Mouse (Mus musculus) lung, embryonic 14.5 days (tissue): ENCODE results near the gene Hist1h4d. TPM values are rescaled to one million over a fixed set of nuclear protein-coding genes. Genes with fewer than 3 reads are reported as not detected.
"Not testable (repeated sequence)": the region's sequence is repeated elsewhere in the genome, so short reads cannot be mapped to it uniquely, and the experiment has no call there.

Experiments
- ATAC-seq: fragments of 200-750 bp; cut with Nextera tagmentation; 2 replicates; pipeline ENCODE4 v1.8.0; 2017; ENCODE audit warnings: mild to moderate bottlenecking, moderate TSS enrichment, moderate library complexity; ENCODE audit not compliant: insufficient read depth
- DNase-seq: peaks from one replicate; pipeline ENCODE4 v3.0.0-alpha.2; 2015
- H3K27ac ChIP-seq: fragments of 300-500 bp; sonication (generic); 2 replicates; pipeline ENCODE4 v1.5.1; 2014; ENCODE audit warnings: low read depth, mild to moderate bottlenecking, moderate library complexity
- H3K27me3 ChIP-seq: fragments of 300-500 bp; sonication (generic); 2 replicates; pipeline ENCODE4 v1.6.1; 2014; ENCODE audit warnings: low read length, control low read depth; ENCODE audit not compliant: insufficient read depth
- H3K36me3 ChIP-seq: fragments of 300-500 bp; sonication (generic); 2 replicates; pipeline ENCODE4 v1.6.1; 2014; ENCODE audit warnings: control low read depth; ENCODE audit not compliant: insufficient read depth
- H3K4me1 ChIP-seq: fragments of 300-500 bp; sonication (generic); 2 replicates; pipeline ENCODE4 v1.6.1; 2014; ENCODE audit warnings: antibody characterized with exemption, control low read depth; ENCODE audit not compliant: insufficient read depth
- H3K4me2 ChIP-seq: fragments of 300-500 bp; sonication (generic); 2 replicates; pipeline ENCODE4 v1.6.1; 2014; ENCODE audit warnings: mild to moderate bottlenecking
- H3K4me3 ChIP-seq: fragments of 300-500 bp; sonication (generic); 2 replicates; pipeline ENCODE4 v1.5.1; 2014; ENCODE audit warnings: low read depth, low read length
- H3K9ac ChIP-seq: fragments of 300-500 bp; sonication (generic); 2 replicates; pipeline ENCODE4 v1.6.1; 2014
- H3K9me3 ChIP-seq: fragments of 300-500 bp; sonication (generic); 2 replicates; pipeline ENCODE4 v1.6.1; 2016; ENCODE audit warnings: low read depth, low read length, control low read depth
- CTCF ChIP-seq: IDR thresholded peaks from 2 replicates; pipeline ENCODE4 v1.5.1; 2016; ENCODE audit warnings: antibody characterized with exemption, low read depth
- WGBS: fragments of 180-500 bp; shearing (Covaris S2); extraction: QIAGEN DNeasy Blood & Tissue Kit; methylation state at CpG from one replicate; pipeline ENCODE4 v1.1.7; 2014; 5-methylcytosine and 5-hydroxymethylcytosine counted together
- polyA plus RNA-seq: library from polyadenylated mRNA; unstranded; fragments of >200 nt; fragmentation: Nextera tagmentation; extraction: Ambion mirVana; gene quantifications from 2 replicates; pipeline ENCODE4 v1.2.1, GENCODE M21; 2014

Gene Hist1h4d
- polyA plus RNA-seq, 1 experiment from 2014 or later, result 144 TPM

DNA sequence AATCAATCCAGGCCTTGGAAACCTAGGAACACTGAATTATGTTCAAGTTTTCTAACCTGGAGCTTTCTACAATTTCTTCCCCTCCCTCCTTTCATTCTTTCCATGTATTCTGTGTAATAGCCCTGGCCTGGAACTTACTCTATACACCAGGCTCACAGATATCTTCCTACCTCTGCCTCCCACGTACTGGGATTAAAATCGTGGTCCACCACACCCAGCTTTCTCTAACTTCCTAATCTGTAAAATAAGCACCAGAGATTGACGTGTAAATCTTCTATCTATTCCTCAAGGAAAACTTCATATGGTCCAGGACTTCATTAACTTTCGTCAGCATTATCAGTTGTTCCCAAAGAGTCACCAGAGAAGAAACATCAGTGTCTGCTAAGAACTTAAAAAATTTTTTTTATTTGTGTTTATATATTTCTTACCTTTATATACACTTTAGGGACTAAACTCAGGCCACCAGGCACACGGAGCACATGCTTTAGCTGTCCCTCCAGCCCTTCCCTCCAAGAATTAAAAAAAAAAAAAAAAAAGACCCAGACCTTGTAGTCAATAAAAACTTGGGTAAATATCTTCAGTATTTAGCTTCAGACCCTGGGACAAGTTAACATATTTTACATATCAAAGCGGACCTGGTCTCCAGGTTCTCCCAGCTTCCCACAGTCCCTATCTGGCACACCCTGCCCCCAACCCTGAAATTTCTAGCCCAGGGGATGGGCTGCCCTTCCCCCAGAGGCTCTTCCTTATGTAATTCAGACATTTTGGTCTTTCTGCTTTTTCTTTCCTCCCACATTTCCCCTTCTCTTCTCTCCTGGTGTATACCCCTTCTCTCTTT lies 1.0 kb downstream of the Hist1h4d start:
- Histone ChIP-seq H3K9ac (peak overlapping the region; percentile 84), H3K27ac (peak overlapping the region; percentile 99), H3K4me2 (peak overlapping the region; percentile 86), H3K4me3 (peak overlapping the region; percentile 58), H3K36me3 (no peaks in the 10 kb centered on the region), H3K27me3 (no peaks in the 10 kb centered on the region), H3K4me1 (peaks cover 12% of the 10 kb centered on the region), H3K9me3 (no peaks in the 10 kb centered on the region)
- DNase-seq (peak; percentile 64), ATAC-seq (no peak)
- 7% methylated on average over 6 of the region's 6 CpGs for WGBS
- TF ChIP-seq CTCF, result no peak

DNA sequence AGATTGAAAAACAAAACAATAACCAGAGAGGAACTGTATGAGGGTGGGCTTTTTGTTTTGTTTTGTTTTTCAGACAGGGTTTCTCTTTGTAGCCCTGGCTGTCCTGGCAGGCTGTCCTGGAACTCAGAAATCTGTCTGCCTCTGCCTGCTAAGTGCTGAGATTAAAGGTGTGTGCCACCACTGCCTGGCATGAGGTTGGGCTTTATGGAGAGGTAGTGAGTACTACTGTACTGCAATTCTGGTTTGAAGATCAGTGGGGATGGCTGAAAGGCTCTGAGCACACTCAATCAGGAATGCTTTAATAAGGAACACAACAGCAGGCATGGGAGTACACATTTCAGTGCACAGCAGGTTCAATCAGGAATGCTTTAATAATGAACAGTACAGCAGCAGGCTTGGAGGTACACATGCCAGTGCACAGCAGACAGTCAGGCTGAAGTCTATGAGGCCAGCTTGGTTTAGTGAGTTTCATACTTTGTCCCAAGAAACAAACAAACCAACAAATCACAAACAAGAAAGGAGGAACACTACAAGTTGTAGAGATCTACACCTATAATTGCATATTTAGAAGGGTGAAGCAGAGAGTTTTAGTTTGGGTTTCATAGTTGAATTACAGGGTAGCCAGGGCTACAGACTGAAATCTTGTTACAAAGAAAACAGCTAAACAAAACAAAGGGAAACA lies 2.1 kb downstream of the Hist1h4d start:
- Histone ChIP-seq H3K4me2 (peak overlapping the region; percentile 86), H3K9ac (peak overlapping the region; percentile 84; the same call in 1 of the 2 replicates)
- no peak for TF ChIP-seq CTCF

DNA sequence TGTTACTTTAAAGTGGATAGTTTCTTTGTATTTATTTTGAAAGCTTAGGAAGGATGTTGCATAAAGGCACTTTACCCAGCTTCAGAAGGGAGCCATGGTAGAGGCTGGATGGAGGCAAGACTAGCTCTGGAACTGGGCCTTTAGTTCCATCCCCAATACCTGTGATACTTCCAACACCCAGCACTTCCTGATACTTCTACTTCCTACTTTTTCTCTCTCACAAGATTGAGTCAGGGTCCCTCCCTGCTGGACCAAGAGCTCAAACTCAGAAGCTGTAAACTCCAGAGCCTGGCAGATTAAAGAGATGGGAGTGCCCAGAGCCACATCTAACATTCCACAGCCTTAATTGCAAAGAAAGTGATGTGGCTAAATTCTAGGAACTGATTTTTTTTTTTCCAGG lies 2.9 kb downstream of the Hist1h4d start:
- peak overlapping the region; percentile 90 for H3K4me2 ChIP-seq
- H3K4me3 ChIP-seq, result peak overlapping the region; percentile 50
- H3K9me3 ChIP-seq, result no peaks in the 10 kb centered on the region
- DNase-seq (peak; percentile 64), ATAC-seq (no peak)
- no peaks in the 10 kb centered on the region for H3K27me3 ChIP-seq
- no peaks in the 10 kb centered on the region for H3K36me3 ChIP-seq
- H3K27ac ChIP-seq, result peak overlapping the region; percentile 99
- no peak for TF ChIP-seq CTCF
- H3K9ac ChIP-seq, result peak overlapping the region; percentile 80
- peaks cover 12% of the 10 kb centered on the region for H3K4me1 ChIP-seq

More for the DNA sequence above, 2.1 kb downstream of the Hist1h4d start:
- H3K4me1 ChIP-seq, result peaks cover 12% of the 10 kb centered on the region
- no peaks in the 10 kb centered on the region for H3K27me3 ChIP-seq
- H3K36me3 ChIP-seq, result no peaks in the 10 kb centered on the region
- H3K27ac ChIP-seq, result peak overlapping the region; percentile 99
- H3K4me3 ChIP-seq, result peak overlapping the region; percentile 58; the same call in 1 of the 2 replicates
- DNase-seq (peak; percentile 9), ATAC-seq (no peak)
- H3K9me3 ChIP-seq, result no peaks in the 10 kb centered on the region

DNA sequence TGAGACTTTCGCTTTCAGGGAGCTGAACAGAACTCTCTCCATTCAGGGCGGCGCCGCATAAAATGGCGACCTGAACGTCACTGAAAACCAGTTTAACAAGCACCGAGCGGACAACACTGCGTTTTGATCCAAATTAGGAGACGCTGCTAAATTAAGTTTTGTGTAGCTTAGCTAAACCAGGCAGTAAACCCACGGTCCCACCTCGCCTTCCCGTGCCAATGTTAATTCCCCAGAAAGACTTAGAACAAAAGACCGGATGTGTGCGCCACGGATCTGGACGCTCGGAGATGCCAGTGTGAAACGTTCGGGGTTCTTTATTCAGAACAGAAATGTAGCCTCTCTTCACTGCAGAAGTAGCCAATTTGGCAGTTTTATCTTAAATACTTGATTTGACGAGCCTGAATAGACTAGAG lies 3.6 kb downstream of the Hist1h4d start:
- peak overlapping the region; percentile 99 for H3K27ac ChIP-seq
- no peaks in the 10 kb centered on the region for H3K36me3 ChIP-seq
- peak overlapping the region; percentile 80 for H3K9ac ChIP-seq
- H3K9me3 ChIP-seq, result no peaks in the 10 kb centered on the region
- no peak for TF ChIP-seq CTCF
- peak overlapping the region; percentile 50 for H3K4me3 ChIP-seq
- H3K27me3 ChIP-seq, result no peaks in the 10 kb centered on the region
- peak overlapping the region; percentile 90 for H3K4me2 ChIP-seq
- peak; percentile 90 for DNase-seq
- H3K4me1 ChIP-seq, result peaks cover 12% of the 10 kb centered on the region
- WGBS, result under 1% methylated on average over 21 of the region's 21 CpGs
- no peak for ATAC-seq

DNA sequence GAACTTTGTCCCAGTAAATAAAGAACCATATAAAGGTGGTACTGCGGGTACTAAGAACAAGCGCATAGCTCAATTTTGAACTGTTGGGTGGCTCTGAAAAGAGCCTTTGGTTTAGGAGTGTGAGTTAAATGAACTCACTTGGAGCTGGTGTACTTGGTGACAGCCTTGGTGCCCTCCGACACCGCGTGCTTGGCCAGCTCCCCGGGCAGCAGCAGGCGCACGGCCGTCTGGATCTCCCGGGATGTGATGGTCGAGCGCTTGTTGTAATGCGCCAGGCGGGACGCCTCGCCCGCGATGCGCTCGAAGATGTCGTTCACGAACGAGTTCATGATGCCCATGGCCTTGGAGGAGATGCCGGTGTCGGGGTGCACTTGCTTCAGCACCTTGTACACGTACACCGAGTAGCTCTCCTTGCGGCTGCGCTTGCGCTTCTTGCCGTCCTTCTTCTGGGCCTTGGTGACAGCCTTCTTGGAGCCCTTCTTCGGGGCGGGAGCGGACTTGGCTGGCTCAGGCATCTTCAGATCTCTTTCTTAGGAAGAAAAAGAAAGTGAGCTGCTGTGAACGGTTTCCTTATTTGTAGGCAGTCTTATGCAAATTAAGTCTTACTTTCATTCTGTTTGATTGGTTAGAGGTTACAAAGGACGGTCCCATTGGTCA lies 4.2 kb downstream of the Hist1h4d start:
- Histone ChIP-seq H3K9ac (peak overlapping the region; percentile 80), H3K4me2 (peak overlapping the region; percentile 90), H3K27ac (peak overlapping the region; percentile 99), H3K4me1 (peaks cover 12% of the 10 kb centered on the region), H3K4me3 (peak overlapping the region; percentile 50)
- DNase-seq (peak; percentile 96), ATAC-seq (peak; percentile 86)
- 0% methylated on average over 27 of the region's 36 CpGs for WGBS
- not testable (repeated sequence) for H3K27me3 ChIP-seq, H3K9me3 ChIP-seq, H3K36me3 ChIP-seq

DNA sequence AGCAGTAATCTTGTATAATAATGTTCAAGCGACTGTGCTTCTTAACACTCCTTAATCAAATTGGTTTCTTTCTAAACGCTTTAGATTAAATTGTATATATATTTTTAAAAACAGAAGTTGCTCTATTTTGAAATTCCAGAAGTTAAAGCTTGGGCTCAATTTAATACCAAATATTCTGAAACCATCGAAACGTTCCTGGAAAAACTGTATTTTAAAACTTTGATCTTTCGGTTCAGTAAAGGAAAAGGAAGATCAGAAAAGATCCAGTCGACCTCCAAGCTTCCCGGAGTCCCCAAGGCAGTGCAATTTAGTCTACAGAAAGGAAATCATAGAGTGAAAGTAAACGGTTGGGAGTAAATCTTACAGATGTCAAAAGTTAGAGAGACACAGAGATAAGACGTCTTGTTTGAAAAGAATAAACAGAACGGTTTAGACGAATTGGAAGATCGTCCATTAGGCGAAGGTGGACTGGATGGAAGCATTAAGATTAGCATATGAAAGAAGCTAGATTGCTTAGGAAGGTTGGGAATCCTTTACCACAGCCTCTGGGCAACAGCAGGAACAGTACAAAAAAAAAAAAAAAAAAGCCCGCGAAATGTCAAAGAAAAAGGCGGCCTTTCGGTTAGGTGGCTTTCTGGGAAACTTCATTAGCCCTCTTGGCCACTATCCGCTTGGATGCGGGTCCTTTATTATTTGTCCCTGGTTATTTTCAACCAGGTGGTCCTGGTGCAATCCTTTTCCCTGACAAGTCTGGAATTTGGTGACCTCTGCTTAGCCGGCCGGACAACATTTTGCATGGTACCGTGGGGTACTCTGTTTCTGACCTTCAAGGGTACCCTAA lies 4.9 kb downstream of the Hist1h4d start:
- Histone ChIP-seq H3K4me1 (peaks cover 12% of the 10 kb centered on the region), H3K36me3 (no peaks in the 10 kb centered on the region), H3K27ac (peak overlapping the region; percentile 99), H3K4me2 (peak overlapping the region; percentile 90), H3K4me3 (peak overlapping the region; percentile 50), H3K9ac (peak overlapping the region; percentile 69), H3K27me3 (no peaks in the 10 kb centered on the region), H3K9me3 (no peaks in the 10 kb centered on the region)
- no peak for TF ChIP-seq CTCF
- peak; percentile 67 for DNase-seq
- WGBS, result 2% methylated on average over 22 of the region's 22 CpGs
- no peak for ATAC-seq
